Mouse (Mus musculus) left cerebral cortex, postnatal 36 days (tissue): ENCODE measurements around the gene Gm20867. TPM values are rescaled to one million over a fixed set of nuclear protein-coding genes. Genes with fewer than 3 reads are reported as not detected.
"Not testable (repeated sequence)": the region's sequence is repeated elsewhere in the genome, so short reads cannot be mapped to it uniquely, and the experiment has no call there.

Experiments used
- DNase-seq, 2 experiments: peaks; one replicate each; pipeline ENCODE4 v3.0.0; 2021 to 2022; ENCODE audit warnings: low spot score in 2 of 2, mixed read lengths in 1 of 2
- intact Hi-C: fragments of 180-260 bp; cut with DNase I; formaldehyde crosslinking; loops from one replicate; pipeline ENCODE4 v1.15.1; 2025
- total RNA-seq, 2 experiments: library from RNA; stranded (reverse); gene quantifications; 2 replicates each; pipeline ENCODE4 v1.2.3; 2021

The Gm20867 gene
- not detected for total RNA-seq

DNA sequence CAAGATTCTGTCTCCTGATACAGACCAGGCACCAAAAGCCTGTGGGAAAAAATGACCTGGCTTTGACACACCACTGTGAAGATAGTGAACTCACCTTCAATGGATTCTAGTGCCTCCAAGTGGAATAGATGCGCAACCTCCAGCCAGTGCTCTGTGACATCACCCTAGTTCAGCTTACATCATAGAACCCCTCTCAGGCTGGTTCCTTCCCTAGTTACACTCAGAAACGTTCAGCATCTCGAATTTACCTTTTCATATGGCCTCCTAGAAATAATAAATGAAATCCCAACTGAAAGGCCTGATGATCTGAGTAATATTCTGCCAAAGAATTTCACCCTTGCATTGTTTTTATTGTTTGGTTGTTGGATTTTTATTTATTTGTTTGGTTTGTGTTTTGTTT lies at the start of gene Gm20867:
Gene Gm20867 (minus strand): TSS at position 101 of the 400 bp plus-strand sequence.
- DNase-seq, intact Hi-C loops: not testable (repeated sequence)

Other genes starting within 250 kb of the Gm20867 start
- gene Gm29564, start 249.8 kb upstream of the Gm20867 start, total RNA-seq: not detected